Mouse (Mus musculus): Measurements from ENCODE around the gene Wdr49. TPM values are rescaled to one million over a fixed set of nuclear protein-coding genes. Genes with fewer than 3 reads are reported as not detected.

Wdr49 gene
- 0.48 and 0.52 TPM in 2 replicates for polyA plus RNA-seq (2012; rRNA removed)

- no peaks in the 10 kb centered on the region for H3K4me1 ChIP-seq (ENCODE audit: control insufficient read depth, insufficient read depth, low read length)
- TF ChIP-seq CTCF (IDR thresholded peaks at IDR 0.05; ENCODE audit: control insufficient read depth, insufficient read depth, insufficient replicate concordance, low read depth, low read length) (no peak), POLR2A (IDR thresholded peaks at IDR 0.05; ENCODE audit: control insufficient read depth, low read depth, low read length) (no peak)
- no peak within 1 kb of the TSS for H3K27ac ChIP-seq (ENCODE audit: control insufficient read depth, insufficient read depth, low read depth, low read length)
- no peaks in the 10 kb centered on the region for H3K27me3 ChIP-seq (ENCODE audit: control insufficient read depth, insufficient read depth, low read length)
- H3K36me3 ChIP-seq (ENCODE audit: control insufficient read depth, insufficient read depth, low read length) = no peaks in the 10 kb centered on the region
- H3K4me3 ChIP-seq (ENCODE audit: control insufficient read depth, low read depth, low read length) = no peak within 1 kb of the TSS
Observed at GRCm38 (mm10) chr3:75482056-75482455, at the start of gene Wdr49. Gene Wdr49 (minus strand): TSS chr3:75482156.

GRCm38 (mm10) chr3:75531074-75531473 is 49.1 kb upstream of the Wdr49 start:
- H3K27ac ChIP-seq (ENCODE audit: control insufficient read depth, insufficient read depth, low read depth, low read length) = no peak overlapping the region
- H3K4me3 ChIP-seq (ENCODE audit: control insufficient read depth, low read depth, low read length) = no peak overlapping the region
- TF ChIP-seq POLR2A (IDR thresholded peaks at IDR 0.05; ENCODE audit: control insufficient read depth, low read depth, low read length) (no peak), CTCF (IDR thresholded peaks at IDR 0.05; ENCODE audit: control insufficient read depth, insufficient read depth, insufficient replicate concordance, low read depth, low read length) (no peak)
- H3K27me3 ChIP-seq (ENCODE audit: control insufficient read depth, insufficient read depth, low read length) = no peaks in the 10 kb centered on the region
- no peaks in the 10 kb centered on the region for H3K4me1 ChIP-seq (ENCODE audit: control insufficient read depth, insufficient read depth, low read length)
- no peaks in the 10 kb centered on the region for H3K36me3 ChIP-seq (ENCODE audit: control insufficient read depth, insufficient read depth, low read length)

- H3K4me3 ChIP-seq (ENCODE audit: control insufficient read depth, low read depth, low read length) = no peak overlapping the region
- TF ChIP-seq POLR2A (IDR thresholded peaks at IDR 0.05; ENCODE audit: control insufficient read depth, low read depth, low read length) (no peak), CTCF (IDR thresholded peaks at IDR 0.05; ENCODE audit: control insufficient read depth, insufficient read depth, insufficient replicate concordance, low read depth, low read length) (no peak)
- no peak overlapping the region for H3K27ac ChIP-seq (ENCODE audit: control insufficient read depth, insufficient read depth, low read depth, low read length)
- no peaks in the 10 kb centered on the region for H3K36me3 ChIP-seq (ENCODE audit: control insufficient read depth, insufficient read depth, low read length)
- H3K4me1 ChIP-seq (ENCODE audit: control insufficient read depth, insufficient read depth, low read length) = no peaks in the 10 kb centered on the region
- H3K27me3 ChIP-seq (ENCODE audit: control insufficient read depth, insufficient read depth, low read length) = no peaks in the 10 kb centered on the region
Observed at GRCm38 (mm10) chr3:75522527-75522926, 40.6 kb upstream of the Wdr49 start.

GRCm38 (mm10) chr3:75521314-75521713 is 39.4 kb upstream of the Wdr49 start:
- H3K27ac ChIP-seq (ENCODE audit: control insufficient read depth, insufficient read depth, low read depth, low read length) = no peak overlapping the region
- H3K36me3 ChIP-seq (ENCODE audit: control insufficient read depth, insufficient read depth, low read length) = no peaks in the 10 kb centered on the region
- H3K27me3 ChIP-seq (ENCODE audit: control insufficient read depth, insufficient read depth, low read length) = no peaks in the 10 kb centered on the region
- no peak overlapping the region for H3K4me3 ChIP-seq (ENCODE audit: control insufficient read depth, low read depth, low read length)
- H3K4me1 ChIP-seq (ENCODE audit: control insufficient read depth, insufficient read depth, low read length) = no peaks in the 10 kb centered on the region
- TF ChIP-seq POLR2A (IDR thresholded peaks at IDR 0.05; ENCODE audit: control insufficient read depth, low read depth, low read length) = no peak
- no peak for TF ChIP-seq CTCF (IDR thresholded peaks at IDR 0.05; ENCODE audit: control insufficient read depth, insufficient read depth, insufficient replicate concordance, low read depth, low read length)

GRCm38 (mm10) chr3:75517631-75518250 is 35.8 kb upstream of the Wdr49 start:
- H3K27ac ChIP-seq (ENCODE audit: control insufficient read depth, insufficient read depth, low read depth, low read length) = no peak overlapping the region
- no peaks in the 10 kb centered on the region for H3K27me3 ChIP-seq (ENCODE audit: control insufficient read depth, insufficient read depth, low read length)
- no peak overlapping the region for H3K4me3 ChIP-seq (ENCODE audit: control insufficient read depth, low read depth, low read length)
- TF ChIP-seq CTCF (IDR thresholded peaks at IDR 0.05; ENCODE audit: control insufficient read depth, insufficient read depth, insufficient replicate concordance, low read depth, low read length) (no peak), POLR2A (IDR thresholded peaks at IDR 0.05; ENCODE audit: control insufficient read depth, low read depth, low read length) (no peak)
- H3K4me1 ChIP-seq (ENCODE audit: control insufficient read depth, insufficient read depth, low read length) = no peaks in the 10 kb centered on the region
- H3K36me3 ChIP-seq (ENCODE audit: control insufficient read depth, insufficient read depth, low read length) = no peaks in the 10 kb centered on the region

GRCm38 (mm10) chr3:75498961-75499960 is 17.3 kb upstream of the Wdr49 start:
- no peaks in the 10 kb centered on the region for H3K27me3 ChIP-seq (ENCODE audit: control insufficient read depth, insufficient read depth, low read length)
- no peak overlapping the region for H3K27ac ChIP-seq (ENCODE audit: control insufficient read depth, insufficient read depth, low read depth, low read length)
- no peak for TF ChIP-seq CTCF (IDR thresholded peaks at IDR 0.05; ENCODE audit: control insufficient read depth, insufficient read depth, insufficient replicate concordance, low read depth, low read length)
- TF ChIP-seq POLR2A (IDR thresholded peaks at IDR 0.05; ENCODE audit: control insufficient read depth, low read depth, low read length) = no peak
- no peaks in the 10 kb centered on the region for H3K36me3 ChIP-seq (ENCODE audit: control insufficient read depth, insufficient read depth, low read length)
- no peaks in the 10 kb centered on the region for H3K4me1 ChIP-seq (ENCODE audit: control insufficient read depth, insufficient read depth, low read length)
- no peak overlapping the region for H3K4me3 ChIP-seq (ENCODE audit: control insufficient read depth, low read depth, low read length)

- Histone ChIP-seq H3K27me3 (ENCODE audit: control insufficient read depth, insufficient read depth, low read length) (no peaks in the 10 kb centered on the region), H3K4me1 (ENCODE audit: control insufficient read depth, insufficient read depth, low read length) (no peaks in the 10 kb centered on the region), H3K27ac (ENCODE audit: control insufficient read depth, insufficient read depth, low read depth, low read length) (no peak overlapping the region), H3K4me3 (ENCODE audit: control insufficient read depth, low read depth, low read length) (no peak overlapping the region), H3K36me3 (ENCODE audit: control insufficient read depth, insufficient read depth, low read length) (no peaks in the 10 kb centered on the region)
- no peak for TF ChIP-seq POLR2A (IDR thresholded peaks at IDR 0.05; ENCODE audit: control insufficient read depth, low read depth, low read length)
- TF ChIP-seq CTCF (IDR thresholded peaks at IDR 0.05; ENCODE audit: control insufficient read depth, insufficient read depth, insufficient replicate concordance, low read depth, low read length) = no peak
Observed at GRCm38 (mm10) chr3:75492913-75493312, 11.0 kb upstream of the Wdr49 start.

Measured in testis, adult 2 months (tissue).